Mouse (Mus musculus) limb, embryonic 15.5 days (tissue): ENCODE results near the gene Acsf2. TPM values are rescaled to one million over a fixed set of nuclear protein-coding genes. Genes with fewer than 3 reads are reported as not detected.

Experiments used
- ATAC-seq: fragments of 200-750 bp; cut with Nextera tagmentation; 2 replicates; pipeline ENCODE4 v1.8.0; 2017; ENCODE audit warnings: low read depth, moderate TSS enrichment; ENCODE audit not compliant: insufficient number of reproducible peaks, low FRiP score, low TSS enrichment
- H3K27ac ChIP-seq: fragments of 300-500 bp; sonication (generic); 2 replicates; pipeline ENCODE4 v1.5.1; 2015; ENCODE audit warnings: moderate library complexity, mild to moderate bottlenecking, inconsistent platforms
- H3K27me3 ChIP-seq: fragments of 300-500 bp; sonication (generic); 2 replicates; pipeline ENCODE4 v1.6.1; 2015; ENCODE audit warnings: inconsistent platforms
- H3K36me3 ChIP-seq: fragments of 300-500 bp; sonication (generic); 2 replicates; pipeline ENCODE4 v1.6.1; 2015; ENCODE audit warnings: inconsistent platforms
- H3K4me1 ChIP-seq: fragments of 300-500 bp; sonication (generic); 2 replicates; pipeline ENCODE4 v1.6.1; 2015; ENCODE audit warnings: inconsistent platforms
- H3K4me2 ChIP-seq: fragments of 300-500 bp; sonication (generic); 2 replicates; pipeline ENCODE4 v1.6.1; 2015; ENCODE audit warnings: mild to moderate bottlenecking, inconsistent platforms
- H3K4me3 ChIP-seq: fragments of 300-500 bp; sonication (generic); 2 replicates; pipeline ENCODE4 v1.5.1; 2015; ENCODE audit warnings: mild to moderate bottlenecking, inconsistent platforms
- H3K9ac ChIP-seq: fragments of 300-500 bp; sonication (generic); 2 replicates; pipeline ENCODE4 v1.6.1; 2015; ENCODE audit warnings: inconsistent platforms
- H3K9me3 ChIP-seq: fragments of 300-500 bp; sonication (generic); 2 replicates; pipeline ENCODE4 v1.6.1; 2016; ENCODE audit warnings: inconsistent platforms
- WGBS: fragments of 180-500 bp; shearing (Covaris S2); methylation state at CpG from one replicate; pipeline ENCODE4 v1.1.7; 2015; 5-methylcytosine and 5-hydroxymethylcytosine counted together
- polyA plus RNA-seq: library from polyadenylated mRNA; unstranded; fragments of >200 nt; fragmentation: Nextera tagmentation; extraction: Ambion mirVana; gene quantifications from 2 replicates; pipeline ENCODE4 v1.2.1, GENCODE M21; 2015

Acsf2 gene
- polyA plus RNA-seq, 1 experiment from 2014 or later: 6.2 TPM

GRCm38 (mm10) chr11:94587511-94587910 lies 14.2 kb downstream of the Acsf2 start:
- Histone ChIP-seq H3K4me1 (peaks cover 19% of the 10 kb centered on the region; the same call in 1 of the 2 replicates), H3K27ac (no peak overlapping the region), H3K4me2 (no peak overlapping the region), H3K9me3 (no peaks in the 10 kb centered on the region), H3K4me3 (no peak overlapping the region), H3K27me3 (no peaks in the 10 kb centered on the region), H3K36me3 (no peaks in the 10 kb centered on the region), H3K9ac (no peak overlapping the region)
- WGBS: 79% methylated on average over 6 of the region's 6 CpGs
- ATAC-seq: no peak

GRCm38 (mm10) chr11:94585091-94585490 lies 16.6 kb downstream of the Acsf2 start:
- no peaks in the 10 kb centered on the region for H3K36me3 ChIP-seq
- H3K27ac ChIP-seq: peak overlapping the region; percentile 64; the same call in 1 of the 2 replicates
- no peak overlapping the region for H3K4me2 ChIP-seq
- ATAC-seq: peak; percentile 82
- 46% methylated on average over 9 of the region's 9 CpGs for WGBS
- no peaks in the 10 kb centered on the region for H3K27me3 ChIP-seq
- H3K4me3 ChIP-seq: no peak overlapping the region
- H3K9ac ChIP-seq: no peak overlapping the region
- peaks cover 9% of the 10 kb centered on the region; the same call in 1 of the 2 replicates for H3K4me1 ChIP-seq
- H3K9me3 ChIP-seq: no peaks in the 10 kb centered on the region

GRCm38 (mm10) chr11:94580111-94580740 lies 21.4 kb downstream of the Acsf2 start:
- ATAC-seq: no peak
- H3K4me1 ChIP-seq: peaks cover 11% of the 10 kb centered on the region; the same call in 1 of the 2 replicates
- 0 out of 2 replicates have a peak, but pooled peaks cover 2% of the 10 kb centered on the region for H3K36me3 ChIP-seq
- H3K4me2 ChIP-seq: no peak overlapping the region
- H3K9ac ChIP-seq: no peak overlapping the region
- H3K4me3 ChIP-seq: no peak overlapping the region
- no peaks in the 10 kb centered on the region for H3K27me3 ChIP-seq
- WGBS: 89% methylated on average over 5 of the region's 5 CpGs
- no peak overlapping the region for H3K27ac ChIP-seq
- no peaks in the 10 kb centered on the region for H3K9me3 ChIP-seq

- Histone ChIP-seq H3K4me3 (no peak overlapping the region), H3K4me2 (no peak overlapping the region), H3K4me1 (peaks cover 4% of the 10 kb centered on the region; the same call in 1 of the 2 replicates), H3K27me3 (no peaks in the 10 kb centered on the region), H3K36me3 (0 out of 2 replicates have a peak, but pooled peaks cover 2% of the 10 kb centered on the region), H3K9ac (no peak overlapping the region), H3K9me3 (no peaks in the 10 kb centered on the region), H3K27ac (no peak overlapping the region)
- 85% methylated on average over 9 of the region's 9 CpGs for WGBS
- no peak for ATAC-seq
Observed at GRCm38 (mm10) chr11:94576361-94576760, 25.3 kb downstream of the Acsf2 start.

- no peak overlapping the region for H3K9ac ChIP-seq
- H3K9me3 ChIP-seq: no peaks in the 10 kb centered on the region
- ATAC-seq: no peak
- H3K27ac ChIP-seq: no peak overlapping the region
- no peak overlapping the region for H3K4me3 ChIP-seq
- no peaks in the 10 kb centered on the region for H3K27me3 ChIP-seq
- peaks cover 4% of the 10 kb centered on the region; the same call in 1 of the 2 replicates for H3K4me1 ChIP-seq
- WGBS: 78% methylated on average over 2 of the region's 2 CpGs
- peaks cover 14% of the 10 kb centered on the region; the same call in 1 of the 2 replicates for H3K36me3 ChIP-seq
- H3K4me2 ChIP-seq: no peak overlapping the region
Observed at GRCm38 (mm10) chr11:94575036-94575435, 26.6 kb downstream of the Acsf2 start.

GRCm38 (mm10) chr11:94574560-94574959 lies 27.1 kb downstream of the Acsf2 start:
- no peak for ATAC-seq
- H3K4me1 ChIP-seq: peaks cover 4% of the 10 kb centered on the region; the same call in 1 of the 2 replicates
- H3K4me2 ChIP-seq: no peak overlapping the region
- no peak overlapping the region for H3K27ac ChIP-seq
- 25% methylated on average over 6 of the region's 7 CpGs for WGBS
- H3K36me3 ChIP-seq: peaks cover 14% of the 10 kb centered on the region; the same call in 1 of the 2 replicates
- no peak overlapping the region for H3K4me3 ChIP-seq
- H3K9ac ChIP-seq: no peak overlapping the region
- H3K9me3 ChIP-seq: no peaks in the 10 kb centered on the region
- H3K27me3 ChIP-seq: no peaks in the 10 kb centered on the region

- Histone ChIP-seq H3K9ac (no peak overlapping the region), H3K4me1 (no peaks in the 10 kb centered on the region), H3K4me2 (no peak overlapping the region), H3K9me3 (no peaks in the 10 kb centered on the region), H3K36me3 (peaks cover 26% of the 10 kb centered on the region), H3K4me3 (no peak overlapping the region), H3K27me3 (no peaks in the 10 kb centered on the region), H3K27ac (no peak overlapping the region)
- 100% methylated on average over 1 of the region's 1 CpGs for WGBS
- no peak for ATAC-seq
Observed at GRCm38 (mm10) chr11:94571850-94572249, 29.8 kb downstream of the Acsf2 start.

- WGBS: 78% methylated on average over 9 of the region's 9 CpGs
- Histone ChIP-seq H3K4me2 (no peak overlapping the region), H3K9ac (no peak overlapping the region), H3K4me3 (no peak overlapping the region), H3K36me3 (peaks cover 26% of the 10 kb centered on the region), H3K27me3 (peaks cover 4% of the 10 kb centered on the region; the same call in 1 of the 2 replicates), H3K4me1 (peaks cover 2% of the 10 kb centered on the region; the same call in 1 of the 2 replicates), H3K27ac (no peak overlapping the region; the same call in 1 of the 2 replicates), H3K9me3 (no peaks in the 10 kb centered on the region)
- no peak for ATAC-seq
Observed at GRCm38 (mm10) chr11:94570612-94571011, 31.1 kb downstream of the Acsf2 start.

GRCm38 (mm10) chr11:94567326-94567725 lies 34.3 kb downstream of the Acsf2 start:
- peaks cover 26% of the 10 kb centered on the region for H3K36me3 ChIP-seq
- H3K27me3 ChIP-seq: peaks cover 19% of the 10 kb centered on the region
- peaks cover 32% of the 10 kb centered on the region for H3K4me1 ChIP-seq
- ATAC-seq: no peak
- H3K9ac ChIP-seq: no peak overlapping the region
- 0 out of 2 replicates have a peak overlapping the region, but pooled peaks have one; percentile 17 for H3K4me2 ChIP-seq
- H3K4me3 ChIP-seq: no peak overlapping the region
- 83% methylated on average over 7 of the region's 7 CpGs for WGBS
- no peak overlapping the region for H3K27ac ChIP-seq
- no peaks in the 10 kb centered on the region for H3K9me3 ChIP-seq

- H3K4me2 ChIP-seq: peak overlapping the region; percentile 48
- 73% methylated on average over 6 of the region's 6 CpGs for WGBS
- H3K9me3 ChIP-seq: no peaks in the 10 kb centered on the region
- peaks cover 19% of the 10 kb centered on the region for H3K27me3 ChIP-seq
- H3K36me3 ChIP-seq: peaks cover 26% of the 10 kb centered on the region
- peak overlapping the region; percentile 72 for H3K27ac ChIP-seq
- H3K4me3 ChIP-seq: peak overlapping the region; percentile 32
- H3K9ac ChIP-seq: no peak overlapping the region
- H3K4me1 ChIP-seq: peaks cover 37% of the 10 kb centered on the region
- no peak for ATAC-seq
Observed at GRCm38 (mm10) chr11:94566534-94566933, 35.1 kb downstream of the Acsf2 start.

- 10% methylated on average over 16 of the region's 16 CpGs for WGBS
- peak overlapping the region; percentile 32 for H3K4me3 ChIP-seq
- peak overlapping the region; percentile 72 for H3K27ac ChIP-seq
- peaks cover 16% of the 10 kb centered on the region for H3K36me3 ChIP-seq
- no peak overlapping the region for H3K9ac ChIP-seq
- peaks cover 37% of the 10 kb centered on the region for H3K4me1 ChIP-seq
- peaks cover 19% of the 10 kb centered on the region for H3K27me3 ChIP-seq
- peak overlapping the region; percentile 48 for H3K4me2 ChIP-seq
- no peak for ATAC-seq
- H3K9me3 ChIP-seq: no peaks in the 10 kb centered on the region
Observed at GRCm38 (mm10) chr11:94565151-94565479, 36.6 kb downstream of the Acsf2 start.

GRCm38 (mm10) chr11:94564437-94565150 lies 37.1 kb downstream of the Acsf2 start, which contains the start of gene Chad:
Gene Chad, plus strand, starts transcription at chr11:94565047.
- 6% methylated on average over 35 of the region's 35 CpGs for WGBS
- Histone ChIP-seq H3K4me3 (peak within 1 kb of the TSS; percentile 32), H3K36me3 (peaks cover 14% of the 10 kb centered on the region), H3K4me2 (peak within 1 kb of the TSS; percentile 48), H3K27ac (peak within 1 kb of the TSS; percentile 72), H3K4me1 (peaks cover 37% of the 10 kb centered on the region), H3K27me3 (peaks cover 19% of the 10 kb centered on the region), H3K9ac (no peak within 1 kb of the TSS), H3K9me3 (no peaks in the 10 kb centered on the region)
- ATAC-seq: peak; percentile 50
